Mouse (Mus musculus) adrenal gland, postnatal 4 days (tissue): ENCODE data around the gene Cnn1. TPM values are rescaled to one million over a fixed set of nuclear protein-coding genes. Genes with fewer than 3 reads are reported as not detected.
A peak's percentile ranks its signal among the peaks of the same experiment; 100 is the strongest.
"Not testable (repeated sequence)": the region's sequence is repeated elsewhere in the genome, so short reads cannot be mapped to it uniquely, and the experiment has no call there.

Experiments
- DNase-seq, 2 experiments: peaks; one replicate each; pipeline ENCODE4 v3.0.0; 2021 to 2022; ENCODE audit warnings: low spot score in 2 of 2, mixed read lengths in 2 of 2
- total RNA-seq, 2 experiments: library from RNA; stranded (reverse); gene quantifications; 2 replicates each; pipeline ENCODE4 v1.2.3; 2021

Cnn1 gene
- total RNA-seq, 2 experiments from 2014 or later = 0.81 to 1.6 TPM

DNA sequence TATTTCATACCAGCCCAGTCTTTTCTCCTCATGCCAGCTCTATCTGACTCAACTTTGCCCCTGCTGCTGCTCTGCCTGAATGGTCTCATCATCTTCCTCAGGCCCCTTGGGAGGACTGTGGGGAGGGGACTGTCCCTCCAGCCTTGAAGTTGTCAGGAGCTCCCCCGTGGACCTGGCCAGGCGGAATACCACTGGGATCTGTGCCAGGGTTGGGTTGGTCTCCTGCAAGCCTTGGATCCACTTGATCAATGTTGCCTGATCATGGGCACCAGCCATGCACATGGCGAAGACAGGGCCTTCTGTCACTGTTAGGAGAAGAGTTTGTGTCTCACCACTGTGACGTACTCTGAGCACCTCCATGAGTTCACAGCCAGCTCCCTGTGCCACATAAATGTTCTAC is 26.7 kb upstream of the Cnn1 start:
- DNase-seq = no peak

DNA sequence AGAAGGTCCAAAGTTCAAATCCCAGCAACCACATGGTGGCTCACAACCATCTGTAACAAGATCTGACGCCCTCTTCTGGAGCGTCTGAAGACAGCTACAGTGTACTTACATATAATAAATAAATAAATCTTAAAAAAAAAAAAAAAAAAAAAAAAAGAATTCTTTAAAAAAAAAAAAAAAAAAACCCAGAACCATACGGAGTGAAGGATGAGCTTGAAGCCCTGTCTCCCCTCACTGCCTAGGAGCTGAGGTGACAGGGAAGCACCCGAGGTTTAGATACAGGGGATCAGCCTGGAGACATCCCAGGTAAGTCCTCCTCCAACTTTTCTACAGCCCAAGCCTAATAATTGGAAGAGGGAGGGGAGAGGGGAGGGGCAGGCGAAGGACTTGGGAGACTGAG is 23.2 kb upstream of the Cnn1 start:
- DNase-seq = not testable (repeated sequence)

DNA sequence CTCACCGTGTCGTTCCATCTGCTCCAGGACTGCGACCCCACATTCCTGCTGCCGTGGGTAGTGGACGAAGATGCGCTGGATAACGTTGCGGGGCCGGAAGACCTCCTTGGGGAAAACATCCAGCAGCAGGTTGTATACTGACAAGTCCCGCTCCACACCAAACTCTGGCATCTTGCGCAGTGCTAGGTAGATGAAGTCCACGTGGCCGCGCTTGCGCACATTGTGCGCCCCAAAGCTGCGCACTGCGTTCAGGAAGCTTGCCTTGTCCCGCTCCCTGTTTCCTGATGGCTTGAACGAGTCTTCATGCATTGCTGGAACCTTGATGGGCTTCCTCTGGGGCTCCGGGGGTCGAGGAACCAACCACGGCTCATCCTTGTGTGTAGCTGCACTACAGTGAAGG is 22.8 kb upstream of the Cnn1 start:
- no peak for DNase-seq

DNA sequence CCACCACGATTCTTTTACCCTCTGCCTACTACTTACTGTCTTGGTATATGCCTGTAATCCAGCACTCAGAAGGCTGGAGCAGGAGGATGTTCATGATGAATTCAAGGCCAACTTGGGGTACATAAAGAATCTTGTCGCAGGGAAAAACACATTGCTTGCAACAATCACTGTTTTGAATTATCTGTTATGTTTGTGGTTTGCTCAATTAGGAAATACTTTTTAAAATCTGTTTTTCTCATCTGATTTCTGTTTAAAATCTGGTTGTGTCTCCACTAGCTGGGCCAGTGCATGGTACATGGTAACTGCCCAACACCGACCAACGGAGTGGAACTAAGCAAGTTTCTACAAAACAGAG is 14.4 kb upstream of the Cnn1 start:
- DNase-seq = no peak

DNA sequence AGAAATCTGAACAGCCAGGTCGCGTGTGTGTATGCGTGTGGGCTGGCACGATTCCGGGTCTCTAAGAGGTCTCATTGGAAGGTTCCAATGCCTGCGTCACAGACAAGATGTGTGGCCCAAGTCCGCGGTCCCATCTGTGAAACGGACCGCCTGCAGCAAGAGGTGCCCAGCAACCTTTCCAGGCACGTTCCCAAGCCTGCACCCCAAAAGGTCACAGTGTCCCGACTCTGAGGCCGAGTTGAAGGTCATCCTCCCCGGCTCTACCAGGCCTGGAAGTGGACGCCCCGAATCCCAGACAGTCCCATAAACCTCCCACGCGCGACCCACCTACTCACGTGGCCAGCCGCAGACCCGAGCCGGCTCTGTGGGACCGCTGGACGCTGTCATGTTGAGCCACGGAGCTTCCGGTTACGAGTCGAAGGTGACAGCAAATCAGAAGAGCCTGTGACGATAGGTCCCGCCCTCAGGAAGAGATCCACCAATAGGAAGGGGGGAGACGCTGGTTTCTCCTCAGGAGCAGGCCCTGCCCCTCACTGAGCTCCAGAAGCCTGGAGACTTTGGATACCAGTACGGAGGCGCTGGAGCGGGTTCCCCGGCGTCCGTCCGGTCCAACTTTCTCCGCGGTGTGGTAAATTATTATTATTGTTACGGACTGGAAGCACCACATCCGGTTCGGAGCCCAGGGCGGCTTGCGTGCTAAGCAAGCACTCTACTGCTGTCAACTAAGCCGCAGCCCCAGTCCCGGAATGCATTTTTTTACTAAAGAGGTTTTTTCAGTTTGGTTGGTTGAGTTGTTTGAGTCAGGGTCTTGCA is 13.8 kb upstream of the Cnn1 start, which contains the start of gene Ecsit:
Gene Ecsit (minus strand): TSS at position 417 of the 813 bp plus-strand sequence.
- DNase-seq = peak; percentile 75 to 77

DNA sequence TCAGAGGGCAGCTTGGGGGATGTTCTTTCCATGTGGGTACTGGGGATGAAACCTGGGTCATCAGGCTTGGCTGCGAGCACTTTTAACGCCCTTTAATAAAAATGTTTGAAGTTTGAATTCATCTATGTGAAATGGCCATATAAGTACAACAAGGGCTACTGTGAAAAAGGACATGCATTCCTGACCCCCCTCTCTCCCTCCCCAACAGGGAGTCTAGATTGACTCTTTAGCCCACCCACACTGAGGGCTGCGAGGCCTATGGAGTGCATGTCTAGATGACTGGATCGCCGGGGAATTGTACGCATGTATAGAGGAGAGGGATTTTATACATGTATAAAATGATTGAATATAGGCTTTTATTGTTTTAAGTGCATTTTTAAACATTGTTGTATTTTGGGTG is 13.0 kb upstream of the Cnn1 start:
- DNase-seq = no peak

DNA sequence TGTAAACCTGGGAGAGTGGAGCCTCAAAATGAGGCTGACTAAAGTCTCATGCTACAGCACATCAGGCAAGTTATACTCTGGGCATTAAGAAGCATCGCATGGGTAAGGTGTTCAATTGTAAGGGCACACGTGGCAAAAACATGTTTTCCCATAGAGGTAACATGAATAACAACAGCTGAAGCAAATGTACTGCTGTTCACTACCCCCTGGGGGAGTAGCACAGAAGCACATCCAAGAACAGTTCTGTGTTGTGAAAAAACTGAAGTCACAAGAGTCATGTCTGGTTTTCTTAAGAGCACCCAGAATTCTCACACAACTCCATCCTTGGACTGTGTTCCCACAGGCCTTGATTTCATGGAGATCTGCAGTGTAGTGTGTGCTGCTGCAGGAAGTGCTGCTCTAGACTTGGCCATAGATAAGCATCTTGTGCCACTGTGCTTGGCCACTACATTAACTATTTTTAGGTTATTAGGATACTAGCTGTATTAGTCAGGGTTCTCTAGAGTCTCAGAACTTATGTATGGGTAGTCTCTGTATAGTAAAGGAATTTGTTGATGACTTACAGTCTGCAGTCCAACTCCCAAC is 11.9 kb upstream of the Cnn1 start:
- no peak for DNase-seq

DNA sequence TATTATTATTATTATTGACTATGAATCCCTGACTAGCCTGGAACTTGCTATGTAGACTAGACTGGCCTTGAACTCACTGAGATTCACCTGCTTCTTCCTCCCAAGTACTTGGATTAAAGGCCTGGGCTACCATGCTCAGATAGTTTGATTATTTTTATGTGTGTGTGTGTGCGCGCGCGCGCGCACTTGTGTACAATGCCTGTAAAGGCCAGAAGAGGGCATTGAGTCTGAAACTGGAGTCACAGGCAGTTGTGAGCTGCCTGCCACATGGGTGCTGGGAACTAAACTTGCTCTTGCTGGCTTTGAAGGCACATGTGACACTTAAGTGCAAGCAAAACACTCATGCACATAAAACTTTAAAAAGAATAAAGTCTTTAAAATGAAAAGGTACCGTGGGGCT is 9.7 kb upstream of the Cnn1 start:
- DNase-seq = no peak

DNA sequence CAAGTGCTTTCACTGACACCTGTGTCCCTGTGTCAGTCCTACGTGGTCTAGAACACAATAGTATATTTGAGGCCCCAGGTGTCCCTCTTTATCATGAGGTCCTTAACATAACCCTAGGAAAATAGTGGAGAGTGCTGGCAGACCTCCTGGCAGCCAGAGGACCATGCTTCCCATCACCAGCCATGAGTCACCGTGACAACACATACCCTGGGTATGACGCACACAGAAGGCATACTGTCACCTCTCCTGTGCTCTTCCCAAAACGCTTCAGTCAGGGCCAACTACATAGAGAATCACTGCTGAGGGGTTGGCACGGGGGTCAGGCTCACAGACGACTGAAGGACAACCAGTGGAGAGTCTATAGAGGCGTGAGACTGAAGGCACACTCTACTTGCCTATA is 9.0 kb upstream of the Cnn1 start:
- no peak for DNase-seq

DNA sequence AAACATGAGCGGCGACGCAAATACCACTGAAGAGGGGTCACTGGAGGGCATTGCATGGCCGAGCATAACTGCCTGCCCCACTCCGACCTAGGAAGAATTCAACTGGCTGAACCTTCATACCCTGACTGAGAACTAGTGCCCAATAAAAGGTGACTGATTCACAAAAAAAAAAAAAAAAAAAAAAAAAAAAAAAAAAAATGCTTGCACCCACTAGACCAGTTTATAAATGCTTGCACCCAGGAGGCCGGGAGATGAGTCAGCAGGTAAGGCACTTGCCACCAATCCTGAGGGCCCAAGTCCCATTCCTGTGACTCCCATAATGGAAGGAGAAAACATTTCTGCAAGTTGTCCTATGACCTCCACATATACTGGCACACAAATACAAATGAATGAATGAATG is 6.3 kb upstream of the Cnn1 start:
- DNase-seq = no peak

DNA sequence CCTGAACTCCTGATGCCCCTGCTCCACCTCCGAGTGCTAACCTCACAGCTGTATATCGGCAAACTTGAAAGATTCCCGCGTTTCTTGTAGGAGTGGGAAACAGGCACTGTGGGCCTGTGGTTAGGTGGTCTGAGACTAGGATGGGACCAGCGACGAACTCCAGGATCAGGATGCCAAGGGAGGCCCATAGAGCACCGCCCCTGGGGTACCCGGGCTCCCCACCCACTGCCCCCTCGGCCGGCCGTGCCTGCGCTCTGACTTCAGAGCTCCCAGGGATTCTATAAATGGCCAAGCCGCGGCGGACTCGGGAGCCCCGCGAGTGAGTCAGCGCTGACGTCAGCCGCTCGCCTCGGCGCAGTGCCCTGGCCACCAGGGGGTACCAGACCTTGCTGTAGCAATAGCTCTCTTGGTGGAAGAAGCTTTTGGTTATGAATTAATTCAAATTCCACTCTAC is 3.1 kb upstream of the Cnn1 start:
- DNase-seq = peak; percentile 61 to 67

DNA sequence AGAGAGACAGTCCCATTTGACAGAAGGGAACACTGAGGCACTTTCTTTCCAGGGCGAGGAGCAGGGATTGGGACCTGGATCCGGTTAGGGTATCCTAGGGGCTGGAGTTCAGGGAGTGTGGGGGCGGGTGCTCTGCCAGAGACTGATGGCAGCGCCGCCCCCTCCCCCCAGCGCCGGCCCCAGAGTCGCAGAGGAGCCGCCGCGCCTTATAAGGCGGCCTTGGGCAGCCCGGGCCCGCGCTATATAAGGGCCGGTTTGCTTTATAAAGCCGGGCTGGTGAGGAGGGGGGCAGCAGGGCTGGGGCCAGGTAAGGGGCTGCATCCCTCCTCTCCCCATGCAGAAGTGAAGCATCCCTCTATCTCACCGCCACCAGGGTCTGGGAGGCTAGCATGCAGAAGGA is 906 bp downstream of the Cnn1 start:
- no peak for DNase-seq

DNA sequence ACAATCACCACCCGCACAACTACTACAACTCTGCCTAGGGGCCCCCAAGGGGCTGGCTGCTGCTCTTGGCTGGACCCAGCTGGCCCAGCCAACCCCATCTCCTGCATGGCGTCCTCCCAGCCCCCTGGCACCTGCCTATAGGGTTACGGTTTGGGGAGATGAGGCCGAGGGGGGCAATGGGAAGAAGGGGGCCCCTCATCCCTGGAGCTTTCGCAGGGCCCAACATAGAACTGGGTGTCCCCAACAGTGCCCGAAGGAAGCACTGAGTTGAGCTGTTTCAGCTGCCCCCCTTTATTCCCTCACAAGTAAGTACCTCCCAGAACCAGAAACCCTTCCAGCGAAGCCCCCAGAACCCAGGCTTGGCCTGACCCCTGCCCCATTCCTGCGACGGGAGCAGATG is 9.2 kb downstream of the Cnn1 start:
- no peak for DNase-seq

DNA sequence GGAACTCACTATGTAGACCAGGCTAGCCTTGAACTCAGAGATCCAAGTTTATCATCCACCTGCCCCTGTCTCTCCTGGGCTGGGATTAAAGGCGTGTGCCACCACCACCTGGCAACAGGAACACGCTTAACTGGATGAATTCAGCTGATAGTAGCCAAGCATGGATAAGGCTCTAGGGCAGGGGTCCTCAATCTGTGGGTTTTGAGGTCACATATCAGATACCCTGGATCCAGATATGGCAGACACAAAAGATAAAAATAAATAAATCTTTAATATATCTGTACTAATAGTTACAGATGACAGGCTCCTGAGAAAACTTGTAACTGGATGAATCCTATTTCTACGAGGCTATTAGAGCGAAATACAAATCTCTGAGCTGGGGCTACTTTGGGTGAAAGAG is 16.6 kb downstream of the Cnn1 start:
- no peak for DNase-seq

DNA sequence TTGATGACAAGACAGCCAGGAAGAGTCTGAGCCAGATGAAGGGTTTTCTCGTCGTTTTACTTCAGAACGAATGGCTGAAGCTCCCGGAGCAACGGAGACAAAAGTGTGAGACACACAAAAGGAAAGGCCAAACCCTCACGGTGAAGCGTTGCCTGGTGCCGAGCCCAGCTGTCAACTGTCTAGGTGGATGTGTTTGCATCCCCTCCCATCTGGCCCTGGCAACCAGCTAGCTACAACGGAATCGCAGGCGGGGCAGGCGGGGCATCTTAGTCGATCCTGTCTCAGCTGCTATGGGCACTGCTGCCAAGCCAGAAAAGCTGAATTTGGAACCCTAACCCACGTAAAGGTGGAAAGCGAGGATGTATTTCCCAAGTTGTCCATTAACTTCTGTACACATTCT is 17.1 kb downstream of the Cnn1 start:
- no peak for DNase-seq

DNA sequence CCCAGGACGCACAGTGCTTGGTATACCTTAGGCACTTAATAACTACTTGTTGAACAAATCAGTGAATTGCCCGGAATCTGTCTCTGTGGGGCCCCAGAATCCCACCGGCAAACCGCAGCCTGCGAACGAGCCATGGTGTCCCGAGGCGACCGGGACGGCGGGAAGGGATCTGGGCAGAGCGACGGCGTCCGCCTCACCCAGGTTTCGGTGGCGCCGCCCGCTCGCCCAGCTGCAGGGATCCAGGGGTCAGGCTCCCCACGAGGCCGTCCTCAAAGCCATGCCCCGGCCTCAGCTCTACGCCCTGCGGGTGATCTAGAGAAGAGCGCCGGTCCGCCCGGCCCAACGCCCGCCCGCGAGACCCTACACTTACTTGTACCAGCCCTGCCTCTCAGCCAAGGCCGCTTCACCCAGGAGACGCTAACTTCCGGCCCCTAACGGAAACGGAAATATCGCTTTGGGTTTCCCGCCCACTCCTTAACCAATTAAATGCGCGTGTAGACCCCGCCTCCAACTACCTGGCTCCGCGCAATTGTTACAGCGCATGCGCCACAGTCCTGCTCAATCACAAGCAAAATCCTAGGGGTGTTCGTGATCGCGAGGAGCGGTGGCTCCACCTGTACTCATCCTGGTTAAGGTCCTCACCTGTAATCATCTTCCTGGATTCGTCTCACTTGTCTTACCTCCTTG is 17.9 kb downstream of the Cnn1 start, which contains the start of gene Elof1:
Gene Elof1 (minus strand): TSS at position 433 of the 687 bp plus-strand sequence.
- peak; percentile 73 to 82 for DNase-seq

DNA sequence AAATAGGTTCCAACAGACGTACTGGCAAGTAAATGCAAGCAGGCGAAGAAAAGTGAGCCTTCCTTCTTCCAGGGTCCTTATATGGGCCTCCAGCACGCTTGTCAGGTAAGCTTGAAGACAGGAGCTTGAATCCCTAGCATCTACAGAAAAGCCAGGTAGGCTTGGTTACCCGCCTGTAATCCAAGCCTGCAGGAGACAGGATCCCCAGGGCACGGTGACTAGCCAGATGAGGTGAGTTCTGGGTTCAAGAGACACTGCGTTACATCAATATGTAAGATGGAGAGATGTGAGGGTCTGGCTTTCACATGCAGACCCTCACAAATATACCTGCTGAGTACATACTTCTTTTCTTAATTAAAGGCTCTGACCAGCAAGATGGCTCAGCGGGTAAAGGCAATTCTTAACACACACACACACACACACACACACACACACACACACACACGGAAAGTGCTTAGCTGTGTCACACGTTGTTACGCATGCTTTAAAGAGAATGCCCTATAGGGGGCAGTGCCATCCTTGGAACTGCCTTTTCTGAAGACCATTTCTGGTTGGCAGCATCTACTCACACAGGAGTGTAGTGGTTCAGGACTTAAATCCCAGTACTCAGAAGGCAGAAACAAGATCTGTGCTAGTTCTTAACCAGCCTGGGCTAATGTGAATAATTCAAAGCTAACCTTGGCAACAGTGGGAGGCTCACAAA is 18.9 kb downstream of the Cnn1 start:
- no peak for DNase-seq

DNA sequence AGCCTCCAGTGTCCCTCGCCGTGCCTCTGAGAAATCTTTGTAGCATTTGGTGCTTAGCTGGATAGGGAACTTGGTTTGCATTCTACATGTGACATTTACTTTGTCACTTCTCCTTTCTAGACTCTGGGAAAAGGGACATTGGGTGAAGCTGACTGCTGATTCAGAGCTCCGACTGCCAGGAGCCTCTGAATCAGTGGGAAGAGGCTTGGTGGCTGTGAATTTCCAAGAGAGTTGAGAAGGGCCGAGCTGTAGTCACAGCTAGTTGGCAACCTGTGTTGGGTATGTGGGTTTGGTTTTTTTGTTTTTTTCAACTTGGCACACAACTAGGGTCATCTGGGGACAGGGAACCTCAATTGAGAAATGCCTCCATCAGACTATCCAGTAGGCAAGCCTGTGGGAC is 20.5 kb downstream of the Cnn1 start:
- no peak for DNase-seq

DNA sequence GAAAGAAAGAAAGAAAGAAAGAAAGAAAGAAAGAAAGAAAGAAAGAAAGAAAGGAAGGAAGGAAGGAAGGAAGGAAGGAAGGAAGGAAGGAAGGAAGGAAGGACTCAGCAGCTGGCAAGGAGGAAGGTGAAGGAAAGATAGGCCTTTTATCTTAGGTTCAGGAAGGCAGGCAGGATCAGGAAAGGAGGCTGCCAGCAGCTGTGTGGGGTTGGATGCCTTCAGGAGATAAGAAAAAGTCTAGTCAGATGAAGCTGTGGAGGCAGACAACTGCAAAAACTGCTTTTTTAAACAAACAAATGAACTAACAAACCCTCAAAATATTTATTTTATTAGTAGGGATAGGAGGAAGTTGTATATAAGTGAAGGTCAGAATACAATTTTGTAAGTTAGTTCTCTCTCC is 22.5 kb downstream of the Cnn1 start:
- no peak for DNase-seq

DNA sequence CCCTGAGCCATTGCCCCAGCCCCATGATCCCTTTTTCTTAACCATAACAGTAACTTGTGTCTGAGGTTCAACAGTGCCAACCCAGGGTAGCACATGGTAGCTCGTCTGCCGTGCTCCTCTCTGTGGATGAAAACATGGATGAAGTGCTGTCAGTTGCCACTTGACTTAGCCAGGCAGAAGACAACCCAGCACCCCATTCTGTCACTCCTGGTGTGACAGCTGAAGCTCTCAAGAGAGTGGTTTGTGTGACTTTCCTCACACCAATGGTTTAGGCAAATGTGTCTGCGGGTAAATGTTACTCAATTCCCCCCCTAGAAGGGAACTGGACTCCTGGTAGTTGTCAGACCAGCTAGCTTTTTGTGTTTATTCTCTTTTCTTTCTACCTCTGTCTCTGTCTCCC is 23.0 kb downstream of the Cnn1 start:
- no peak for DNase-seq

DNA sequence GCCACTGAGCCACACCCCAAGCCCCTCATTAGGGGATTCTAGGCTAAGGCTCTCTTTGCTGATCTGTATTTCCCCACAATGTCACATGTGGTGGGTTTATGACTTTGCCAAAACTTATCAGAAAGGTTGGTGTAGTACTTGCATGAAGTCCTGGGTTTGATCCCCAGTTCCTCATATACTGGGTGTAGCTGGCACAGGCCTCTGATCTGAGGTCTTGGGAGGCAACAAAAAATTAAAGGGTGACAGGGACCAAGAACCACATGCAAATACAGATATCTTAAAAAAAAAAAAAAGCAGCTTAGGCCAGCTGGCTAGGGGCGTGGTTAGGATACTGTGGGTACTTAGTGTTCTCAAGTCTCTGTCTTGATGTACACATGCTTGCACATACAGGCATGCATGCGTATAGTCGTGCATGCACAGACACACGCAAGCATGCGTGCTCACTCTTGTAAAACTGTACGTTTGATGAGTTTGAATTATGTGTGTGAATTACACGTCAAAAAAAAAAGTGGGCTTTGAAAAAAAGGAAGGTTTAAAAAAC is 24.1 kb downstream of the Cnn1 start:
- DNase-seq = no peak
